Mouse (Mus musculus) liver, embryonic 16.5 days (tissue): Measurements from ENCODE around the gene Faah. TPM values are rescaled to one million over a fixed set of nuclear protein-coding genes. Genes with fewer than 3 reads are reported as not detected.

Source experiments
- ATAC-seq: fragments of 200-750 bp; cut with Nextera tagmentation; 2 replicates; pipeline ENCODE4 v1.8.0; 2017; ENCODE audit warnings: low read depth, mild to moderate bottlenecking, moderate number of reproducible peaks, moderate library complexity
- H3K27ac ChIP-seq: fragments of 300-500 bp; sonication (generic); 2 replicates; pipeline ENCODE4 v1.5.1; 2014; ENCODE audit warnings: mild to moderate bottlenecking, low read length
- H3K27me3 ChIP-seq: fragments of 300-500 bp; sonication (generic); 2 replicates; pipeline ENCODE4 v1.6.1; 2014; ENCODE audit warnings: low read depth, low read length, mixed read lengths; ENCODE audit not compliant: control insufficient read depth, insufficient read depth
- H3K36me3 ChIP-seq: fragments of 300-500 bp; sonication (generic); 2 replicates; pipeline ENCODE4 v1.6.1; 2014; ENCODE audit warnings: mild to moderate bottlenecking; ENCODE audit not compliant: control insufficient read depth, insufficient read depth
- H3K4me1 ChIP-seq: fragments of 300-500 bp; sonication (generic); 2 replicates; pipeline ENCODE4 v1.6.1; 2014; ENCODE audit warnings: low read depth, low read length, mixed read lengths; ENCODE audit not compliant: control insufficient read depth
- H3K4me2 ChIP-seq: fragments of 300-500 bp; sonication (generic); 2 replicates; pipeline ENCODE4 v1.6.1; 2014; ENCODE audit warnings: low read depth, low read length, mixed read lengths
- H3K4me3 ChIP-seq: fragments of 300-500 bp; sonication (generic); 2 replicates; pipeline ENCODE4 v1.5.1; 2014; ENCODE audit warnings: low read depth, mild to moderate bottlenecking, low read length
- H3K9ac ChIP-seq: fragments of 300-500 bp; sonication (generic); 2 replicates; pipeline ENCODE4 v1.6.1; 2014; ENCODE audit warnings: low read depth, low read length
- H3K9me3 ChIP-seq: fragments of 300-500 bp; sonication (generic); replicated peaks from 2 replicates; pipeline ENCODE4 v1.6.1; 2016; ENCODE audit warnings: low read length; ENCODE audit not compliant: control insufficient read depth
- WGBS: fragments of 180-500 bp; shearing (Covaris S2); extraction: QIAGEN DNeasy Blood & Tissue Kit; methylation state at CpG from one replicate; pipeline ENCODE4 v1.1.7; 2014; ENCODE audit not compliant: insufficient replicate concordance; 5-methylcytosine and 5-hydroxymethylcytosine counted together
- polyA plus RNA-seq: library from polyadenylated mRNA; unstranded; fragments of >200 nt; fragmentation: Nextera tagmentation; extraction: Ambion mirVana; gene quantifications from 2 replicates; pipeline ENCODE4 v1.2.1, GENCODE M21; 2015

The Faah gene
- polyA plus RNA-seq, 1 experiment from 2014 or later = 14.5 TPM

DNA sequence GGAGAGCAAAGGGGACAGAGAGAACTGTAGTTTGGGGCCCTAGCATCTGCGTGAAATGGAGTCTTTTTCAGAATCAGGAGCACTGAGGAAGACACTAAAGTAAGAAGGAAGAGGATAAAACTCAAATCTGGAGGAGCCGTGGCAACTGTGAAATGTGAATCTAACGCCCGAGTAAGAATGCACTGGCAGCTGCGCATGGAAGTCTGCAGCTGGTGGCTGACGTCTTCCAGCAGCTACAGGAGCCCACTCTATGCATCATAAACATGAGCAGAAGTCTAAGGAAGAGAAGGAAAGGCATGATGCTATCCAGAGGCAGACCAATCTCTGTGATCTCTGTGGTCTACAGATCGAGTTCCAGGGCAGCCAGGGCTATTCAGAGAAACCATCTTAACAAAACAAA is 90.1 kb downstream of the Faah start:
- H3K4me2 ChIP-seq = no peak overlapping the region
- H3K4me3 ChIP-seq = no peak overlapping the region
- no peaks in the 10 kb centered on the region for H3K36me3 ChIP-seq
- H3K27ac ChIP-seq = no peak overlapping the region
- no peak for ATAC-seq
- no peak overlapping the region for H3K9ac ChIP-seq
- no peaks in the 10 kb centered on the region for H3K4me1 ChIP-seq
- H3K27me3 ChIP-seq = peaks cover 30% of the 10 kb centered on the region
- no peaks in the 10 kb centered on the region for H3K9me3 ChIP-seq
- WGBS = 40% methylated on average over 7 of the region's 7 CpGs

GRCm38 (mm10) chr4:115923262-115923880 is 94.4 kb downstream of the Faah start:
- peaks cover 6% of the 10 kb centered on the region for H3K27me3 ChIP-seq
- no peak overlapping the region for H3K4me3 ChIP-seq
- H3K4me2 ChIP-seq = no peak overlapping the region
- H3K4me1 ChIP-seq = no peaks in the 10 kb centered on the region
- ATAC-seq = no peak
- no peaks in the 10 kb centered on the region for H3K36me3 ChIP-seq
- WGBS = 64% methylated on average over 16 of the region's 16 CpGs
- no peak overlapping the region for H3K27ac ChIP-seq
- H3K9ac ChIP-seq = no peak overlapping the region
- no peaks in the 10 kb centered on the region for H3K9me3 ChIP-seq

- Histone ChIP-seq H3K4me2 (no peak overlapping the region), H3K9me3 (no peaks in the 10 kb centered on the region), H3K4me1 (no peaks in the 10 kb centered on the region), H3K27me3 (peaks cover 13% of the 10 kb centered on the region), H3K36me3 (no peaks in the 10 kb centered on the region), H3K27ac (no peak overlapping the region), H3K9ac (no peak overlapping the region), H3K4me3 (no peak overlapping the region)
- WGBS = 65% methylated on average over 5 of the region's 5 CpGs
- no peak for ATAC-seq
Measured at GRCm38 (mm10) chr4:115922688-115923087, 95.0 kb downstream of the Faah start.

DNA sequence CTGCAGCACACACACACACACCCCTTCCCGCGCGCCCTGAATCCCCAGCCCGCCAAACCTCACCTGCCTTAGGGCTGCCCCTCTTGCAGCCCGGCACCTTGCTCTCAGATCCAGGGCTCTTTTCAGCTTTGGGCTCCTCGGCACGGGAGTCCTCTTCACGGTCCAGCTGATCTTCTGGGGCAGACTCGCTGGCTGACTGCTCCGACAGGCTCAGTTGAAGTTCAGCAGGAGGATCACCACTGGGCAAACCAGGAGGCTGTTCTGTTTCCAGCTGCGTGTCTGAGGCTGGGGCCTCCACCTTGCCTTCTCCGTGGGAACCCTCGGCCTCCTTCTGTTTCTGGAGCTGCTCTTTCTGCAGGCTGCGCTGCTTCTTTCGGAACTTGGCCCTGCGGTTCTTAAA is 97.8 kb downstream of the Faah start:
- Histone ChIP-seq H3K4me1 (no peaks in the 10 kb centered on the region), H3K36me3 (no peaks in the 10 kb centered on the region), H3K27ac (no peak overlapping the region), H3K9me3 (no peaks in the 10 kb centered on the region), H3K27me3 (peaks cover 19% of the 10 kb centered on the region), H3K4me3 (no peak overlapping the region), H3K4me2 (no peak overlapping the region), H3K9ac (no peak overlapping the region)
- no peak for ATAC-seq
- WGBS = 66% methylated on average over 16 of the region's 16 CpGs

Other genes with a start within 250 kb of the Faah start
- gene Tex38, start 236.9 kb downstream of the Faah start, polyA plus RNA-seq = 0.12 TPM in 1 of 2 replicates, not detected in the other
- gene Atpaf1, start 233.1 kb downstream of the Faah start, polyA plus RNA-seq = 11.6 and 12.7 TPM in 2 replicates
- 7.8 and 10.2 TPM in 2 replicates for gene Mob3c, start 189.8 kb downstream of the Faah start, polyA plus RNA-seq
- gene Mknk1, start 178.7 kb downstream of the Faah start, polyA plus RNA-seq = 30.7 and 30.9 TPM in 2 replicates
- gene Kncn, start 133.5 kb downstream of the Faah start, polyA plus RNA-seq = not detected in 2 replicates
- not detected in 2 replicates for gene 6430628N08Rik, start 127.3 kb downstream of the Faah start, polyA plus RNA-seq
- gene Dmbx1, start 78.0 kb downstream of the Faah start, polyA plus RNA-seq = not detected in 2 replicates
- 8.6 and 8.9 TPM in 2 replicates for gene Nsun4, start 36.0 kb upstream of the Faah start, polyA plus RNA-seq
- 296 and 326 TPM in 2 replicates for gene Uqcrh, start 57.1 kb upstream of the Faah start, polyA plus RNA-seq
- 24.3 and 26.1 TPM in 2 replicates for gene Lrrc41, start 57.3 kb upstream of the Faah start, polyA plus RNA-seq
- gene Rad54l, start 105.8 kb upstream of the Faah start, polyA plus RNA-seq = 23.1 and 23.7 TPM in 2 replicates
- gene Pomgnt1, start 105.9 kb upstream of the Faah start, polyA plus RNA-seq = 10.4 and 11.8 TPM in 2 replicates
- gene Lurap1, start 133.4 kb upstream of the Faah start, polyA plus RNA-seq = 0.26 and 0.38 TPM in 2 replicates
- 0.27 TPM in 1 of 2 replicates, not detected in the other for gene Tspan1, start 149.7 kb upstream of the Faah start, polyA plus RNA-seq
- gene 1700042G07Rik, start 155.4 kb upstream of the Faah start, polyA plus RNA-seq = not detected in 2 replicates
- not detected in 2 replicates for gene Gm49337, start 155.5 kb upstream of the Faah start, polyA plus RNA-seq
- gene Pik3r3, start 203.7 kb upstream of the Faah start, polyA plus RNA-seq = 0.61 and 0.72 TPM in 2 replicates